Mouse (Mus musculus): ENCODE data around the gene Klhdc4.

The Klhdc4 gene

GRCm38 (mm10) chr8:121850018-121850417 is 20.6 kb upstream of the Klhdc4 start:
- peak; percentile 58 to 75 for DNase-seq (ENCODE audit: low spot score in 2 of 2)

- DNase-seq (ENCODE audit: low spot score in 2 of 2): no peak
Measured at GRCm38 (mm10) chr8:121849303-121849702, 19.9 kb upstream of the Klhdc4 start.

GRCm38 (mm10) chr8:121848495-121848894 is 19.1 kb upstream of the Klhdc4 start:
- DNase-seq (ENCODE audit: low spot score in 2 of 2): no peak

- DNase-seq (ENCODE audit: low spot score in 2 of 2): no peak
Measured at GRCm38 (mm10) chr8:121847987-121848386, 18.6 kb upstream of the Klhdc4 start.

GRCm38 (mm10) chr8:121847261-121847822 is 18.0 kb upstream of the Klhdc4 start:
- DNase-seq (ENCODE audit: low spot score in 2 of 2): no peak

- DNase-seq (ENCODE audit: low spot score in 2 of 2): no peak
Measured at GRCm38 (mm10) chr8:121846815-121847214, 17.4 kb upstream of the Klhdc4 start.

GRCm38 (mm10) chr8:121844765-121845164 is 15.4 kb upstream of the Klhdc4 start:
- no peak for DNase-seq (ENCODE audit: low spot score in 2 of 2)

GRCm38 (mm10) chr8:121843184-121843733 is 13.9 kb upstream of the Klhdc4 start:
- no peak for DNase-seq (ENCODE audit: low spot score in 2 of 2)

- DNase-seq (ENCODE audit: low spot score in 2 of 2): no peak
Measured at GRCm38 (mm10) chr8:121842064-121842955, 12.9 kb upstream of the Klhdc4 start.

GRCm38 (mm10) chr8:121841242-121841641 is 11.9 kb upstream of the Klhdc4 start:
- peak; percentile 72 to 74 for DNase-seq (ENCODE audit: low spot score in 2 of 2)

- peak; percentile 79 to 80 for DNase-seq (ENCODE audit: low spot score in 2 of 2)
Measured at GRCm38 (mm10) chr8:121832503-121832902, 3.1 kb upstream of the Klhdc4 start.

- no peak for DNase-seq (ENCODE audit: low spot score in 2 of 2)
Measured at GRCm38 (mm10) chr8:121832061-121832460, 2.7 kb upstream of the Klhdc4 start.

GRCm38 (mm10) chr8:121829777-121830362 is 501 bp upstream of the Klhdc4 start:
- no peak for DNase-seq (ENCODE audit: low spot score in 2 of 2)

- no peak for DNase-seq (ENCODE audit: low spot score in 2 of 2)
Measured at GRCm38 (mm10) chr8:121828376-121829023, 869 bp downstream of the Klhdc4 start.

- DNase-seq (ENCODE audit: low spot score in 2 of 2): no peak
Measured at GRCm38 (mm10) chr8:121827726-121828125, 1.6 kb downstream of the Klhdc4 start.

GRCm38 (mm10) chr8:121821770-121822169 is 7.6 kb downstream of the Klhdc4 start:
- DNase-seq (ENCODE audit: low spot score in 2 of 2): no peak

- DNase-seq (ENCODE audit: low spot score in 2 of 2): no peak
Measured at GRCm38 (mm10) chr8:121821320-121821719, 8.0 kb downstream of the Klhdc4 start.

GRCm38 (mm10) chr8:121820840-121821239 is 8.5 kb downstream of the Klhdc4 start:
- no peak for DNase-seq (ENCODE audit: low spot score in 2 of 2)

- no peak for DNase-seq (ENCODE audit: low spot score in 2 of 2)
Measured at GRCm38 (mm10) chr8:121818226-121818625, 11.1 kb downstream of the Klhdc4 start.

GRCm38 (mm10) chr8:121811931-121812570 is 17.3 kb downstream of the Klhdc4 start:
- DNase-seq (ENCODE audit: low spot score in 2 of 2): no peak

GRCm38 (mm10) chr8:121811502-121811901 is 17.9 kb downstream of the Klhdc4 start:
- no peak for DNase-seq (ENCODE audit: low spot score in 2 of 2)

All from natural killer cell, adult 2 months (primary cell).